Mouse (Mus musculus) embryonic facial prominence, embryonic 13.5 days (tissue): ENCODE measurements around the gene C2cd2. TPM values are rescaled to one million over a fixed set of nuclear protein-coding genes. Genes with fewer than 3 reads are reported as not detected.
A peak's percentile ranks its signal among the peaks of the same experiment; 100 is the strongest.

Experiments used
- ATAC-seq: fragments of 200-750 bp; cut with Nextera tagmentation; 2 replicates; pipeline ENCODE4 v1.8.0; 2017; ENCODE audit warnings: low read depth; ENCODE audit not compliant: insufficient number of reproducible peaks, insufficient read depth, low FRiP score, low TSS enrichment
- H3K27ac ChIP-seq: fragments of 300-500 bp; sonication (generic); 2 replicates; pipeline ENCODE4 v1.5.1; 2015; ENCODE audit warnings: moderate library complexity, mild to moderate bottlenecking, inconsistent platforms
- H3K27me3 ChIP-seq: fragments of 300-500 bp; sonication (generic); 2 replicates; pipeline ENCODE4 v1.6.1; 2015; ENCODE audit warnings: mild to moderate bottlenecking, inconsistent platforms
- H3K36me3 ChIP-seq: fragments of 300-500 bp; sonication (generic); 2 replicates; pipeline ENCODE4 v1.6.1; 2015; ENCODE audit warnings: mild to moderate bottlenecking, inconsistent platforms
- H3K4me1 ChIP-seq: fragments of 300-500 bp; sonication (generic); 2 replicates; pipeline ENCODE4 v1.6.1; 2015; ENCODE audit warnings: inconsistent platforms
- H3K4me2 ChIP-seq: fragments of 300-500 bp; sonication (generic); 2 replicates; pipeline ENCODE4 v1.6.1; 2015; ENCODE audit warnings: moderate library complexity, mild to moderate bottlenecking, inconsistent platforms
- H3K4me3 ChIP-seq: fragments of 300-500 bp; sonication (generic); 2 replicates; pipeline ENCODE4 v1.5.1; 2015; ENCODE audit warnings: mild to moderate bottlenecking, inconsistent platforms
- H3K9ac ChIP-seq: fragments of 300-500 bp; sonication (generic); 2 replicates; pipeline ENCODE4 v1.6.1; 2015; ENCODE audit warnings: mild to moderate bottlenecking, inconsistent platforms
- H3K9me3 ChIP-seq: fragments of 300-500 bp; sonication (generic); 2 replicates; pipeline ENCODE4 v1.6.1; 2016; ENCODE audit warnings: inconsistent platforms
- WGBS: fragments of 180-500 bp; shearing (Covaris S2); methylation state at CpG from one replicate; pipeline ENCODE4 v1.1.7; 2015; ENCODE audit warnings: mixed read lengths; 5-methylcytosine and 5-hydroxymethylcytosine counted together
- polyA plus RNA-seq: library from polyadenylated mRNA; unstranded; fragments of >200 nt; fragmentation: Nextera tagmentation; extraction: Ambion mirVana; gene quantifications from 2 replicates; pipeline ENCODE4 v1.2.1, GENCODE M21; 2015

The C2cd2 gene
- polyA plus RNA-seq, 1 experiment from 2014 or later: 13.1 TPM

DNA sequence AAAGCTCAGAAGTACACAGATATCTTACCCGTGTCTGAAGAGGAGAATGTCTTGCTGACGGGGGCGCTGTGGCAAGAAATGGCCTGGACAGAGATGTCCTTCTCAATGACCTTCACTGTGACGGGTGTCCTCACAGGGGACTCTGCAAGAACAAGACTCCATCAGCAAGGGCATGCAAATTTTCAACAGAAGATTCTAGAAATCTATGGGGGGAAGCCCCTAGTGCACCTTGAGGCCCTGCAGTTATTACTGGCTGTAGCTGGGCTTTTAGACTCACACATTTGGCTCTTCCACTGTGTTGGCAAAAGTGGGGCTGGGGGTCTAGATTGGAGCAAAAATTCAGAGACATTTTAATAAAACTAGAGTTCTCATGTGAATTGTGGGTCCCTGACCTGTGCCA is 87.3 kb downstream of the C2cd2 start:
- Histone ChIP-seq H3K4me3 (no peak overlapping the region), H3K27me3 (no peaks in the 10 kb centered on the region), H3K36me3 (peaks cover 47% of the 10 kb centered on the region), H3K4me2 (no peak overlapping the region), H3K9ac (no peak overlapping the region), H3K9me3 (no peaks in the 10 kb centered on the region), H3K27ac (no peak overlapping the region), H3K4me1 (no peaks in the 10 kb centered on the region)
- WGBS: 89% methylated on average over 4 of the region's 4 CpGs
- ATAC-seq: no peak

GRCm38 (mm10) chr16:97874376-97874775 is 88.0 kb downstream of the C2cd2 start:
- Histone ChIP-seq H3K4me2 (no peak overlapping the region), H3K27ac (no peak overlapping the region), H3K27me3 (no peaks in the 10 kb centered on the region), H3K9me3 (no peaks in the 10 kb centered on the region), H3K9ac (no peak overlapping the region), H3K4me1 (no peaks in the 10 kb centered on the region), H3K4me3 (no peak overlapping the region), H3K36me3 (peaks cover 50% of the 10 kb centered on the region)
- 43% methylated on average over 1 of the region's 1 CpGs for WGBS
- ATAC-seq: no peak

DNA sequence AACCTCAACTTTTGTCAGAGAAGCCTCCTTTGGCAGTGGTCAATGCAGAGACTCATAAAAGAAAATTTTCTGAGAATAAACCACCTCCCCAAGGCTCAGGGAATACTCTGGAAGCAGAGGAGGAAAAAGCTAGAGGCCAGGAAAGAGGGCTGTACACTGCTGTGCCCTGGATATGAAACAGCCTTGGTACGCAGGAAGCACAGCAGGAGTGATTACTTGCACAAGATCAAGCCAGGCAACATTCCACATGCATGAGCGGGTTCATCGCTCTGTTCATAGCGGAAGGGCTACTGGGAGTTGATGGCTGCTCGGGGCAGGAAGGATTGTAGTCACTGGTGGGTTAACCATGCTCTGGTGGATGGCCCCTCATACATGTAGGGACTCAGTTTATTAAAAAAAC is 89.7 kb downstream of the C2cd2 start:
- ATAC-seq: no peak
- H3K9me3 ChIP-seq: no peaks in the 10 kb centered on the region
- peaks cover 54% of the 10 kb centered on the region for H3K36me3 ChIP-seq
- no peaks in the 10 kb centered on the region for H3K4me1 ChIP-seq
- no peak overlapping the region for H3K27ac ChIP-seq
- H3K4me3 ChIP-seq: no peak overlapping the region
- 87% methylated on average over 5 of the region's 5 CpGs for WGBS
- H3K27me3 ChIP-seq: no peaks in the 10 kb centered on the region
- no peak overlapping the region for H3K4me2 ChIP-seq
- H3K9ac ChIP-seq: no peak overlapping the region

DNA sequence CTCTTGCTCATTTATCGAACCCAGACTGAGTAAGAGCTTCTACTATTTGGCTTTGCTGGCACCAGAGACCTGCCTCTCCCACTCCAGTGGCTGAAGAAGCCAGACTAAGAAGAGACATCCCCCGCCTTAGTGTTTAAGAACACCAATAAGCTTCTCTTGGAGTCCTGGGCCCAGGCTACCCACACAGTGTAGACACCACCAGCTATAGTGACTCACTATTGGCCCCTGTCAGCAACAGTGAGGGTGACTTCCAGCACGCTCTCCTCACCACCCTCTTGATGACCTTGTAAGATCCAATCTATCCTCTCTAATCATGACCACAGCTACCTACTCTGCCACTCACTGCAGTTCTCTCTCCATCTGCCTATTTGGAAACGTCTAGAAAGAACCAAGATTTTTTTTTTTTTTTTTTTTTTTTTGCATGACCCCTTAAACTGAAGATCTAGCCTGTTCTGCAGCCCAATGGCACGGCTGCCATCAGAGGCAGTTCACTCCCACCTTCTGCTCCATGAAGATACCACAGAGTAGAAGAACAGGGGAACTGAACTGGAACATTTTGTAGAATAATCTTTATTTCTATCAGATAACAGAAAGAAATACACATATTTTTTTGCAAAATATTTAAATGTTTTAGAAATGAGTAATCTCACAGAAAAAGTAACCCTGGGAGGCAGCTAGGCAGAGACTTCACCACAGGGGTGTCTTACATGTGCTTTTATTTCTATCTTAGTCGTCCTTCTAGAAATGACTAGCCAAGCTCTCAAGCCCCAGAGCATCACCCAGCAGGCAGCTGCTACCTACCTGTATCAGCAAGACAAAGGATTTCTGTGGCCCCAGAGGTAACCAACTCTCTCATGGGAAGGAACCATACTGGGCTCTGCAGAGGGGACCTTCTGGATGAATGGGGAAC is 93.0 kb downstream of the C2cd2 start:
- no peak overlapping the region for H3K4me3 ChIP-seq

DNA sequence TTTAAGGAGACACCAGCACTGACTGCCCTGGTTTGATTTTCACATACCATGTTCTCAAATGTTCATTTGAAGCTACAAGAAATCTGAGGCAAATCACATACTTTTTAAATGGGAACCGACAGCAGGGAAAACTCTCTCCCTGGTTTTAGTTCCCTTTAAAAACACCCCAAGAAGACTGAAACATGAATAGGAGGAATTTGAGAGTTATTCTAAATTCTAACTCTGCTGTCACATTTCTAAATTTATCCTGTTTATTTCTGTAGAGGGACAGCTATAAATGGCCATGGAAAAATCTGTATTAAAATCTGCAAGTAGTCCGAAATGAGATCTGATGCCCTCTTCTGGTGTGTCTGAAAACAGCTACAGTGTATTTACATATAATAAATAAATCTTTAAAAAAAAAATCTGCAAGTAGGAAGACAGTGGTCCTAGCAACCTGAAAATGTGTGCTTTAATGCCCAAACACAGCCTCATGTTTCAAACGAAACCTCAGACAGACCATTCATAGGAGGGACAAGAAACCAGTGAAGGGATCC is 98.4 kb downstream of the C2cd2 start:
- Histone ChIP-seq H3K4me1 (no peaks in the 10 kb centered on the region), H3K4me3 (no peak overlapping the region), H3K4me2 (no peak overlapping the region), H3K27ac (no peak overlapping the region), H3K9ac (no peak overlapping the region), H3K27me3 (no peaks in the 10 kb centered on the region), H3K36me3 (peaks cover 30% of the 10 kb centered on the region), H3K9me3 (no peaks in the 10 kb centered on the region)
- no peak for ATAC-seq
- WGBS: 77% methylated on average over 3 of the region's 3 CpGs

More for the DNA sequence above, 93.0 kb downstream of the C2cd2 start:
- no peaks in the 10 kb centered on the region for H3K27me3 ChIP-seq
- H3K36me3 ChIP-seq: peaks cover 52% of the 10 kb centered on the region
- H3K4me2 ChIP-seq: no peak overlapping the region
- H3K9ac ChIP-seq: no peak overlapping the region
- WGBS: 63% methylated on average over 6 of the region's 6 CpGs
- no peak overlapping the region for H3K27ac ChIP-seq
- ATAC-seq: no peak
- no peaks in the 10 kb centered on the region for H3K4me1 ChIP-seq
- H3K9me3 ChIP-seq: no peaks in the 10 kb centered on the region

- Histone ChIP-seq H3K27ac (no peak overlapping the region), H3K9ac (no peak overlapping the region), H3K4me3 (no peak overlapping the region), H3K9me3 (no peaks in the 10 kb centered on the region), H3K27me3 (no peaks in the 10 kb centered on the region), H3K36me3 (peaks cover 19% of the 10 kb centered on the region), H3K4me2 (no peak overlapping the region), H3K4me1 (peaks cover 6% of the 10 kb centered on the region)
- ATAC-seq: no peak
Measured at GRCm38 (mm10) chr16:97856050-97856449, 106.3 kb downstream of the C2cd2 start.

DNA sequence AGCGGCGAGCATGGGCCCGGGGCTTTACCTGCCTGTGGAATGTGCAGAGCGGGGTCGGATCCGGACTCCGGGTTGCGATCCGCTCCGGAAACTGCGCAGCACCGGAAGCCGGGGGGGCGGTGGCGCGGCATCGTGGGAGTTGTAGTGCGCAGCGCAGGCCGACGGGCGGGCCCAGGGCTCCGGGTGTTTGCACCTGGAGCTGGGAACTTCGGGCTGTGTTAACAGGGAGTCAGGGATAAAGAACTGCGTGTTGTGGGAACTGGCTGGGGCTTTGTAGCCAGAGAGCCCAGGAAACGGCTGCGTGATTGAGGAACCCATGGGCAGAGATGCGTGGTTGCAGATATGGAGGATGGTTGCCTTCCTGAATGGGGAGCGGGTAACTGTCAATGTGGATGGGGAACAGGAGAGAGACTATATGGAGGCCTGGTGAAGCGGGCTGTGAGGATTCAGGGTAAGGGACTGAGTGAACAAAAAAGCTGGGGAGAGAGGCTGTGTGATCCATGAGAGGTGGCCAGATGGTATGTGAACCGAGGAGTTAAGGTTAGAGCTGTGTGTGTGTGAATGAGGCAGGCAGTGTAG is 110.6 kb downstream of the C2cd2 start, which contains the start of gene Prdm15:
Prdm15 (minus strand) TSS at position 110 of the 579 bp plus-strand sequence.
- Histone ChIP-seq H3K27me3 (no peaks in the 10 kb centered on the region), H3K9me3 (no peaks in the 10 kb centered on the region), H3K4me1 (peaks cover 16% of the 10 kb centered on the region), H3K9ac (peak within 1 kb of the TSS; percentile 99), H3K4me2 (peak within 1 kb of the TSS; percentile 73), H3K4me3 (peak within 1 kb of the TSS; percentile 89), H3K27ac (peak within 1 kb of the TSS; percentile 99), H3K36me3 (peaks cover 14% of the 10 kb centered on the region)
- under 1% methylated on average over 30 of the region's 31 CpGs for WGBS
- peak; percentile 87 for ATAC-seq

- WGBS: under 1% methylated on average over 70 of the region's 77 CpGs
- Histone ChIP-seq H3K4me2 (peak overlapping the region; percentile 73), H3K27me3 (no peaks in the 10 kb centered on the region), H3K9me3 (no peaks in the 10 kb centered on the region), H3K4me3 (peak overlapping the region; percentile 89), H3K9ac (peak overlapping the region; percentile 99), H3K36me3 (peaks cover 20% of the 10 kb centered on the region), H3K27ac (peak overlapping the region; percentile 99), H3K4me1 (peaks cover 16% of the 10 kb centered on the region)
- ATAC-seq: peak; percentile 87
Measured at GRCm38 (mm10) chr16:97851061-97851740, 111.2 kb downstream of the C2cd2 start.

- no peaks in the 10 kb centered on the region for H3K27me3 ChIP-seq
- H3K9ac ChIP-seq: peak overlapping the region; percentile 99
- peak; percentile 46 for ATAC-seq
- H3K27ac ChIP-seq: peak overlapping the region; percentile 99
- H3K4me1 ChIP-seq: peaks cover 16% of the 10 kb centered on the region
- no peaks in the 10 kb centered on the region for H3K9me3 ChIP-seq
- peaks cover 26% of the 10 kb centered on the region for H3K36me3 ChIP-seq
- peak overlapping the region; percentile 89 for H3K4me3 ChIP-seq
- H3K4me2 ChIP-seq: peak overlapping the region; percentile 73
- whole genome bisulfite sequencing: 1% methylated on average over 11 of the region's 11 CpGs
Measured at GRCm38 (mm10) chr16:97850667-97851060, 111.7 kb downstream of the C2cd2 start.

GRCm38 (mm10) chr16:97848832-97849231 is 113.6 kb downstream of the C2cd2 start:
- H3K27me3 ChIP-seq: no peaks in the 10 kb centered on the region
- H3K36me3 ChIP-seq: peaks cover 30% of the 10 kb centered on the region
- no peaks in the 10 kb centered on the region for H3K9me3 ChIP-seq
- H3K4me3 ChIP-seq: no peak overlapping the region
- peaks cover 16% of the 10 kb centered on the region for H3K4me1 ChIP-seq
- no peak overlapping the region for H3K9ac ChIP-seq
- no peak overlapping the region for H3K27ac ChIP-seq
- WGBS: 81% methylated on average over 6 of the region's 6 CpGs
- no peak overlapping the region for H3K4me2 ChIP-seq
- no peak for ATAC-seq
